Mouse (Mus musculus) hindbrain, embryonic 14.5 days (tissue): Measurements from ENCODE around the gene Oma1. TPM values are rescaled to one million over a fixed set of nuclear protein-coding genes. Genes with fewer than 3 reads are reported as not detected.

Experiments
- ATAC-seq: fragments of 200-750 bp; cut with Nextera tagmentation; 2 replicates; pipeline ENCODE4 v1.8.0; 2017; ENCODE audit warnings: moderate number of reproducible peaks, mild to moderate bottlenecking, moderate TSS enrichment, moderate library complexity; ENCODE audit not compliant: low FRiP score
- DNase-seq: peaks from one replicate; pipeline ENCODE4 v3.0.0-alpha.2; 2015; ENCODE audit warnings: low spot score
- H3K27ac ChIP-seq: fragments of 300-500 bp; sonication (generic); 2 replicates; pipeline ENCODE4 v1.5.1; 2014; ENCODE audit warnings: mild to moderate bottlenecking, moderate library complexity
- H3K27me3 ChIP-seq: fragments of 300-500 bp; sonication (generic); 2 replicates; pipeline ENCODE4 v1.6.1; 2014; ENCODE audit warnings: mild to moderate bottlenecking, low read length, mixed read lengths; ENCODE audit not compliant: control insufficient read depth, insufficient read depth
- H3K36me3 ChIP-seq: fragments of 300-500 bp; sonication (generic); replicated peaks from 2 replicates; pipeline ENCODE4 v1.6.1; 2014; ENCODE audit not compliant: control insufficient read depth, insufficient read depth
- H3K4me1 ChIP-seq: fragments of 300-500 bp; sonication (generic); replicated peaks from 2 replicates; pipeline ENCODE4 v1.6.1; 2014; ENCODE audit warnings: antibody characterized with exemption, low read length, mixed read lengths; ENCODE audit not compliant: control insufficient read depth, insufficient read depth
- H3K4me2 ChIP-seq: fragments of 300-500 bp; sonication (generic); replicated peaks from 2 replicates; pipeline ENCODE4 v1.6.1; 2014; ENCODE audit warnings: mild to moderate bottlenecking, moderate library complexity
- H3K4me3 ChIP-seq: fragments of 300-500 bp; sonication (generic); replicated peaks from 2 replicates; pipeline ENCODE4 v1.5.1; 2014; ENCODE audit warnings: mild to moderate bottlenecking, low read length
- H3K9ac ChIP-seq: fragments of 300-500 bp; sonication (generic); 2 replicates; pipeline ENCODE4 v1.6.1; 2014
- H3K9me3 ChIP-seq: fragments of 300-500 bp; sonication (generic); 2 replicates; pipeline ENCODE4 v1.6.1; 2016; ENCODE audit warnings: low read length; ENCODE audit not compliant: control insufficient read depth
- WGBS: fragments of 180-500 bp; shearing (Covaris S2); extraction: QIAGEN DNeasy Blood & Tissue Kit; methylation state at CpG from one replicate; pipeline ENCODE4 v1.1.7; 2014; 5-methylcytosine and 5-hydroxymethylcytosine counted together
- polyA plus RNA-seq: library from polyadenylated mRNA; unstranded; fragments of >200 nt; fragmentation: Nextera tagmentation; extraction: Ambion mirVana; gene quantifications from 2 replicates; pipeline ENCODE4 v1.2.1, GENCODE M21; 2014

Oma1 gene
- polyA plus RNA-seq, 1 experiment from 2014 or later = 8.7 TPM

DNA sequence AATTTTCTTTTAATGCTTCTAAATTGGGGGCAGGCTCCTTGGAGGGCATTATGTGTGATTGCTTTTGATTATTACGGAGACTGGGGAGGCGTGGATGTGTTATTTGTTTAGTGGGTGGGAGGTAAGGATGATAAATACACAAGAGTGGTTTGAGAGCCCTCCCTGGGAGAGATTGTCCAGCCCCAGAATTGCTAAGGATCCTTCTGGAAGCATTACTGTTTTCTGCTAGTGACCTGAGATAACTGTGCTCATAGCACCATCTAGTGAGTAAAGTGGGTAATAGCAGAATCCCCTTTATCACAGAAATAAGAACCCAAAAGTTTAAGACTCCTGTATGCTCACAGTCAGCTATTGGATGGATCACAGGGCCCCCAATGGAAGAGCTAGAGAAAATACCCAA is 32.4 kb downstream of the Oma1 start:
- Histone ChIP-seq H3K4me3 (no peak overlapping the region), H3K9ac (no peak overlapping the region), H3K27ac (no peak overlapping the region), H3K36me3 (no peaks in the 10 kb centered on the region), H3K4me2 (no peak overlapping the region), H3K9me3 (no peaks in the 10 kb centered on the region), H3K27me3 (no peaks in the 10 kb centered on the region), H3K4me1 (no peaks in the 10 kb centered on the region)
- DNase-seq (peak; percentile 86), ATAC-seq (no peak)
- WGBS = 40% methylated on average over 2 of the region's 2 CpGs

DNA sequence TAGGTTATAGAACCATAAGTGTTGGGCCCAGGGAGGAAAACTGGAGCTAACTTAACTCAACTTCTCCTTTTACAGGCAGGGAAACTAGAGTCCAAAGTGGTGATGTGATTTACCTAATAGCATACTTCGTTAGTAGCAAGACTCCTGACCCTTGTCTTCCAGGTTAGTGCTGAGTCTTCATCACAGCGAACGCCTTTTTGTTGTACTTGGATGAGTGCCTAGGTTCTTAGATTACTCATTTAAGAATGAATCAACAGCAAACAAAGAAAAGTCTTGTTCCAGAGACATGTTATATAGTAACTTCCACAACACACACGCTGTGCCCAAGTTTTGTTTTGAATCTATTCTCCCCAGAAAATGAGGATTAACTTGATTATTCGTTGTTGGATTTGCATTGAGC is 33.2 kb downstream of the Oma1 start:
- ATAC-seq (no peak), DNase-seq (no peak)
- Histone ChIP-seq H3K9me3 (no peaks in the 10 kb centered on the region), H3K36me3 (no peaks in the 10 kb centered on the region), H3K4me2 (no peak overlapping the region), H3K4me1 (no peaks in the 10 kb centered on the region), H3K9ac (no peak overlapping the region), H3K27me3 (no peaks in the 10 kb centered on the region), H3K4me3 (no peak overlapping the region), H3K27ac (no peak overlapping the region)
- WGBS = 84% methylated on average over 5 of the region's 5 CpGs

DNA sequence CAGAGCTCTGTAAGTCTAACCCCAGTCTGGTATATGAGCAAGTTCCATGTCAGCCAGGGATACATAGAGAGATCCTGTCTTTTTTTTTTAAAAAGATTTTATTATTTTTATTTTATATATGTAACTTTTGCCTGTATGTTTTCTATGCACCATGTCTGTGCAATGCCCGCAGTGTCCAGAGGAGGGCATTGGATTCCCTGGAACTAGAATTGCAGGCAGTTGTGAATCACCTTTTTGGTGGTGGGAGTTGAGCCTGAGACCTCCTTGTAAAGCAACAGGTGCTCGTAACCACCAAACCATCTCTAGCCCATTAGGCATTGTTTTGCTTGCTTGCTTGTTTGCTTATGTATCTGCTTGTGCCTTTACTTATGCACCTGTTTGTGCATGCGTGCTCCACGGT is 35.6 kb downstream of the Oma1 start:
- Histone ChIP-seq H3K9ac (no peak overlapping the region), H3K9me3 (no peaks in the 10 kb centered on the region), H3K27me3 (no peaks in the 10 kb centered on the region), H3K4me2 (no peak overlapping the region), H3K27ac (no peak overlapping the region), H3K4me1 (no peaks in the 10 kb centered on the region), H3K4me3 (no peak overlapping the region), H3K36me3 (no peaks in the 10 kb centered on the region)
- ATAC-seq = no peak
- WGBS = 90% methylated on average over 4 of the region's 4 CpGs
- no peak for DNase-seq

DNA sequence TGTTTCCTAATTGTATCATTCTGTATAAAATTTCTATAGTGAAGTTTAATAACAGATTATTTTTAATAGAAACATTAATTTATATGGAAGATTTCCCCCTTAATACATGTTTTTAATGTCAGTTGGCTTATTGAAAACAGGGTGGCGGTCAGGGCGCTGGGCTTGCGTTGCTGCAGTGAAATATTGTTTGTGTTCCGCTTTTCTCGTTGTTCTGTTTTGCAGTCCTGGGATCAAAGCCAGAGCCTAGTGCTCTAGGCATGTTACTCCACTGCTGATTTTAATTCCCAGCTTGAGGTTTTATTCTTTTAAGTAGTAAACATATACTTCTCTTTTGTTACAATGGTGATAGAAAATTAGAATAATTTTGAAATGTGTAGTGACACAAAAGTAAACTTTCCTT is 39.3 kb downstream of the Oma1 start:
- DNase-seq (no peak), ATAC-seq (no peak)
- Histone ChIP-seq H3K9ac (no peak overlapping the region), H3K27me3 (no peaks in the 10 kb centered on the region), H3K4me3 (no peak overlapping the region), H3K9me3 (no peaks in the 10 kb centered on the region), H3K4me2 (no peak overlapping the region), H3K4me1 (no peaks in the 10 kb centered on the region), H3K27ac (no peak overlapping the region), H3K36me3 (no peaks in the 10 kb centered on the region)
- 79% methylated on average over 5 of the region's 5 CpGs for WGBS

DNA sequence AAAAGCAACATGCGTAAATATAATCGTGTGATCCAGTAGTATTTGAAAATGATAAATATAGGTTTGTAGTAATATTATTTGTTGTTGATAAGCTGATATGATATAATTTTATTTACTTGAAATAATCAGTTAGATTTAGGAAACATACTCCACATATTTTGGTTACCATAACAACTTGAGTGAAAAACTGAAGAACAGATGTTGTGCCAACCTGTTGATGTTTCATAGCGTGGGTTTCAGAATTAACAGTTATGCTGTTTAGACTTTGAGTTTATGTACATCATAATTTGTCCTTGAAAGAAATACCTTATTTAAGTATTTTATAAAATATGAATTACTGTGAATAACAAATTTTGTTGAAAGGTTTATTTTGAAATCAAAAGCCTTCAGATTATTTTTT is 43.8 kb downstream of the Oma1 start:
- 92% methylated on average over 3 of the region's 3 CpGs for WGBS
- H3K4me2 ChIP-seq = no peak overlapping the region
- no peak overlapping the region for H3K9ac ChIP-seq
- no peaks in the 10 kb centered on the region for H3K27me3 ChIP-seq
- H3K36me3 ChIP-seq = no peaks in the 10 kb centered on the region
- no peak overlapping the region for H3K27ac ChIP-seq
- no peaks in the 10 kb centered on the region for H3K9me3 ChIP-seq
- no peaks in the 10 kb centered on the region for H3K4me1 ChIP-seq
- DNase-seq (no peak), ATAC-seq (no peak)
- H3K4me3 ChIP-seq = no peak overlapping the region

DNA sequence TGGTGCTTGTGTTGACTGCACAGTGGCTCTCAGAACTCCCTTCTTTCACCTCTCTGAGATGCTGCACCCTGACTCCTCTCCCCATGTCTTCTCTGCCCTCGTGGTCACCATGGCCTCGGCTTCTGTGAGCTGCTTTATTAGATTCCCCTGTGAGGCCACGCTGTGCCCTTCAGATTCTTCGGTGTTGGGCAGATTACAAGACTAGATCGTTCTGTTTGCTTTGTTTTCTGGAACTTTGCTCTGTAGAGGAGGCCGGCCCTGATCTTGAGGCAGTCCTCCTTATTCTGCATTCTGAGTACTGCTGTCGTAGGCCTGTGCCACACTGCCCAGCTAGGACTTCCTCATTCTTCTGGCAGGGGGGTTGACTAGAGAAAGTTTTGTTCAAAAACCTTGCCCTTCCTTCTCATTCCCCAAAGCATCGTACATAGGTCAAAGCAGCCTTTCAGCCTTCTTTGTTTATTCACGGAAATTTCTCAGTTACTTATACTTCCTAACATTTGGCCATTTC is 45.4 kb downstream of the Oma1 start:
- no peaks in the 10 kb centered on the region for H3K36me3 ChIP-seq
- no peak overlapping the region for H3K9ac ChIP-seq
- 90% methylated on average over 9 of the region's 9 CpGs for WGBS
- ATAC-seq = no peak
- no peaks in the 10 kb centered on the region for H3K27me3 ChIP-seq
- H3K9me3 ChIP-seq = no peaks in the 10 kb centered on the region
- H3K4me2 ChIP-seq = no peak overlapping the region
- no peak for DNase-seq
- no peak overlapping the region for H3K4me3 ChIP-seq
- H3K27ac ChIP-seq = no peak overlapping the region
- no peaks in the 10 kb centered on the region for H3K4me1 ChIP-seq

DNA sequence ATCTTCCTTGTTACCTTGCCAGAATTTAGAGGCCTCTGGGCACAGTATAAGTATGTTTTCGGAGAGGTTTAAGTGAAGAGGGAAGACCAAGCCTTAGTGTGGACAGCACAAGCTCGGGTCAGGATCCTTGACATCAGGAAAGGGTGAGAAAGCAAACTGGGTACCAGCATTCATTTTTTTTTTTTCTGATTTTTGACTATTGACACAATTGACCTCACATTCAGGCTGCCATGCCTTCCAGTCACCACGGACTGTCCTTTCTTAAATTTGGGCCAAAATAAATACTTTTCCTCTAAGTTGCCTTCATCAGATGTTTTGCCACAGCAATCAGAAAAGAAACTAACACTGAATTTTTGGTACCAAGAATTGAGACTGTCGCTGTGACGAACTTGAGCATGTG is 68.6 kb downstream of the Oma1 start:
- ATAC-seq = no peak
- 91% methylated on average over 5 of the region's 5 CpGs for WGBS
- H3K27ac ChIP-seq = no peak overlapping the region

DNA sequence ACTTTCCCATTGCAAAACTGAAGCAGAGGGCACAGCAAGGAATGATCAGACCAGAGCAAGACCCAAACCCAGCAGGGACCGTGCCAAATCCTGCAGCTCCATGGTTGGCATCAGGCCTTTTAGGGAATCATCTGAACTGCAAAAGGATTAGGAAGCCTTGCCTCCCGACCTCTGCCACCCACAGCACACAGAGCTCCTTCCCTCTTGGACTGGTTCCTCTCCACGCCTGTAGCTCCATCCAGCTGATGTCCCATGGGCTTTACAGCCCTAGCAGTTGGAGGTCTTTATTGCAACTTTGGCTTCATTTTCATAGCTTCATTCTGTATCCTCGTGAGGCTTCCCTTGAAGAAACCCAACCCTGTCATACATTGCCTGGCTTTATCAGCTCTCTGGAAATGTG is 71.4 kb downstream of the Oma1 start:
- Histone ChIP-seq H3K36me3 (no peaks in the 10 kb centered on the region), H3K9me3 (no peaks in the 10 kb centered on the region), H3K4me2 (no peak overlapping the region), H3K4me3 (no peak overlapping the region), H3K4me1 (0 out of 2 replicates have a peak, but pooled peaks cover under 1% of the 10 kb centered on the region), H3K9ac (no peak overlapping the region), H3K27ac (no peak overlapping the region), H3K27me3 (no peaks in the 10 kb centered on the region)
- ATAC-seq (no peak), DNase-seq (no peak)
- 67% methylated on average over 4 of the region's 4 CpGs for WGBS

More for the DNA sequence above, 68.6 kb downstream of the Oma1 start:
- no peaks in the 10 kb centered on the region for H3K9me3 ChIP-seq
- no peak overlapping the region for H3K9ac ChIP-seq
- no peak for DNase-seq
- no peaks in the 10 kb centered on the region for H3K36me3 ChIP-seq
- H3K4me1 ChIP-seq = no peaks in the 10 kb centered on the region
- H3K27me3 ChIP-seq = no peaks in the 10 kb centered on the region
- H3K4me3 ChIP-seq = no peak overlapping the region
- no peak overlapping the region for H3K4me2 ChIP-seq

DNA sequence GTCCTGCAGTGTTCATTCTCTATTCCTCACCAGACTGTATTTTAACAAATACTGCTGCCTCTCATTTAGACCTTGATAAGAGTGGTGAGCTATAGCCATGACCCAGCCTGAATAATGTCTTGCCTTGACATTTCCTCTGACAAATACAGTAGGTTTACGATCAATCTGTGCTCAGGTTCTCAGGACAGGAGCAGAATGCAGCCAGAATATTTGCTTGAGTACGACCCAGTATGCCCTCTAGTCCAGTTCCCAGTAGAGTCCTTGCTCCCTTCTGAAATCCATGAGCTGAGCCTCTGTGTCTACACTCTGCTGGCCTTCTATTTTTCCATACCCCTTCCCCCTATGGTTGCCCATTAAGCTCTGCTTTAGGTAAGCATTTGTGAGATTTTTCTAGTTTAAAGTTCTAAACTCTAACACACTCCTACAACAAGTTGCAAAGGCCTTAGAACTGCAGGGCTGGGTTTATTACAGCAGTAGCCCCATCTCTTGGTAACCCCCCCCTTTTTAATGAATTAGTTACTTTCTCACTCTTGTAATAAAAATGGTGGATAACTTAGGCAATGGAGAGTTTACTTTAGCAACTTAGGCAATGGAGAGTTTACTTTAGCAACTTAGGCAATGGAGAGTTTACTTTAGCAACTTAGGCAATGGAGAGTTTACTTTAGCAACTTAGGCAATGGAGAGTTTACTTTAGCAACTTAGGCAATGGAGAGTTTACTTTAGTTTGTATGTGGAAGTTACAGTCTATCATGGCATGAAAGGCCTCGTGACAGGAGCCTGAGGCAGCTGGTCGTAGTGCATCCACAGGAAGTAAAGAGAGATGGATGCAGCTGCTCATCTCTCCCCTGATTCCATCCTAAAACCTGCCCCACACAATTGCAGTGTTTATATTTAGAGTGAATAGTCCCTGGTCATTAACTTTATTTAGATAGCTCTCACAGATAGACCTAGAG is 72.5 kb downstream of the Oma1 start:
- no peak for ATAC-seq
- 84% methylated on average over 4 of the region's 4 CpGs for WGBS

More for the DNA sequence above, 72.5 kb downstream of the Oma1 start:
- no peaks in the 10 kb centered on the region for H3K27me3 ChIP-seq
- 0 out of 2 replicates have a peak, but pooled peaks cover 7% of the 10 kb centered on the region for H3K4me1 ChIP-seq
- H3K9me3 ChIP-seq = no peaks in the 10 kb centered on the region
- no peak overlapping the region for H3K27ac ChIP-seq
- H3K4me3 ChIP-seq = no peak overlapping the region
- no peak overlapping the region for H3K4me2 ChIP-seq
- H3K9ac ChIP-seq = no peak overlapping the region
- no peak for DNase-seq
- H3K36me3 ChIP-seq = no peaks in the 10 kb centered on the region
